Mouse (Mus musculus) G1E (cell line): ENCODE data around the gene Zkscan3. TPM values are rescaled to one million over a fixed set of nuclear protein-coding genes. Genes with fewer than 3 reads are reported as not detected.

Experiments
- ATAC-seq: 2 replicates; pipeline ENCODE4 v1.8.0; 2016; ENCODE audit warnings: mild to moderate bottlenecking; ENCODE audit not compliant: insufficient number of reproducible peaks, poor library complexity, low FRiP score, severe bottlenecking; ENCODE audit errors: extremely low read depth
- DNase-seq: peaks from one replicate; pipeline ENCODE4 v3.0.0; 2012; ENCODE audit warnings: low spot score
- H3K27me3 ChIP-seq: 2 replicates; pipeline ENCODE4 v1.6.1; 2012; ENCODE audit warnings: mild to moderate bottlenecking, low read length, inconsistent platforms; ENCODE audit not compliant: insufficient read depth
- H3K36me3 ChIP-seq: replicated peaks from 2 replicates; pipeline ENCODE3; 2012; ENCODE audit warnings: mild to moderate bottlenecking, inconsistent platforms
- H3K4me1 ChIP-seq: 2 replicates; pipeline ENCODE4 v1.6.1; 2012; ENCODE audit warnings: low read depth, low read length, inconsistent platforms, mixed read lengths; ENCODE audit not compliant: insufficient read depth
- H3K4me3 ChIP-seq: 2 replicates; pipeline ENCODE4 v1.5.1; 2012; ENCODE audit warnings: low read depth, mild to moderate bottlenecking, inconsistent platforms, low read length, moderate library complexity, mixed read lengths
- H3K9me3 ChIP-seq: replicated peaks from 2 replicates; pipeline ENCODE4 v1.6.1; 2012; ENCODE audit warnings: inconsistent platforms
- CTCF ChIP-seq: IDR thresholded peaks from 2 replicates; pipeline ENCODE4 v1.5.1; 2012; ENCODE audit warnings: low read depth, low read length, inconsistent platforms, mixed read lengths
- GATA1 ChIP-seq: IDR thresholded peaks from 2 replicates; pipeline ENCODE4 v1.6.1; 2012; ENCODE audit warnings: borderline replicate concordance, low read length, inconsistent platforms, mixed read lengths
- GATA2 ChIP-seq: IDR thresholded peaks from 2 replicates; pipeline ENCODE4 v1.6.1; 2012; ENCODE audit warnings: low read depth, low read length, inconsistent platforms, borderline replicate concordance
- POLR2AphosphoS5 ChIP-seq: IDR thresholded peaks from 2 replicates; pipeline ENCODE4 v1.6.1; 2012; ENCODE audit warnings: low read depth, low read length, inconsistent platforms; ENCODE audit not compliant: insufficient replicate concordance
- TAL1 ChIP-seq: conservative IDR thresholded peaks from 2 replicates; pipeline ENCODE4 v1.6.1; 2012; ENCODE audit warnings: low read depth, low read length, inconsistent platforms, mixed read lengths
- polyA plus RNA-seq: library from polyadenylated mRNA; stranded (reverse); fragments of >175 nt; gene quantifications from 2 replicates; pipeline ENCODE4 v1.2.3, GENCODE M21; 2012
- total RNA-seq, 2 experiments: library from RNA; stranded (forward) in 1 of 2; stranded (reverse) in 1 of 2; fragments of 200-1000 nt in 1 of 2; fragments of >200 nt in 1 of 2; fragmentation: Nextera tagmentation in 1 of 2; gene quantifications; 2 replicates each; pipeline ENCODE4 v1.2.3; 2014 to 2017

Gene Zkscan3
- total and polyA plus RNA-seq, 3 experiments: 5.5 to 78.1 (median 59.3) TPM

- no peak for TF ChIP-seq CTCF
- TF ChIP-seq TAL1: no peak
- TF ChIP-seq GATA2: no peak
- no peak for TF ChIP-seq GATA1
- no peak for TF ChIP-seq POLR2AphosphoS5
- DNase-seq: no peak
- Histone ChIP-seq H3K4me1 (peaks cover 12% of the 10 kb centered on the region; the same call in 1 of the 2 replicates), H3K9me3 (no peaks in the 10 kb centered on the region), H3K4me3 (no peak overlapping the region), H3K27me3 (no peaks in the 10 kb centered on the region), H3K36me3 (no peaks in the 10 kb centered on the region)
- no peak for ATAC-seq
Measured at GRCm38 (mm10) chr13:21414231-21415212, 12.0 kb upstream of the Zkscan3 start.

GRCm38 (mm10) chr13:21408805-21409459 is 6.4 kb upstream of the Zkscan3 start:
- no peak for TF ChIP-seq CTCF
- no peak for TF ChIP-seq TAL1
- TF ChIP-seq GATA2: no peak
- no peak for TF ChIP-seq GATA1
- Histone ChIP-seq H3K27me3 (no peaks in the 10 kb centered on the region), H3K9me3 (no peaks in the 10 kb centered on the region), H3K36me3 (no peaks in the 10 kb centered on the region), H3K4me3 (peak overlapping the region; percentile 68), H3K4me1 (peaks cover 19% of the 10 kb centered on the region)
- ATAC-seq (no peak), DNase-seq (no peak)

- Histone ChIP-seq H3K27me3 (no peaks in the 10 kb centered on the region), H3K4me1 (peaks cover 19% of the 10 kb centered on the region), H3K4me3 (peak overlapping the region; percentile 68), H3K36me3 (no peaks in the 10 kb centered on the region), H3K9me3 (no peaks in the 10 kb centered on the region)
- peak; percentile 70 for ATAC-seq
- peak; percentile 60 for DNase-seq
- no peak for TF ChIP-seq TAL1
- TF ChIP-seq CTCF: no peak
- TF ChIP-seq GATA2: no peak
- no peak for TF ChIP-seq POLR2AphosphoS5
- TF ChIP-seq GATA1: no peak
Measured at GRCm38 (mm10) chr13:21407969-21408804, 5.6 kb upstream of the Zkscan3 start.

GRCm38 (mm10) chr13:21407341-21407740 is 4.8 kb upstream of the Zkscan3 start:
- TF ChIP-seq POLR2AphosphoS5: no peak
- TF ChIP-seq GATA2: no peak
- no peak for TF ChIP-seq TAL1
- no peak for TF ChIP-seq CTCF
- no peak for TF ChIP-seq GATA1
- no peak for DNase-seq
- Histone ChIP-seq H3K36me3 (no peaks in the 10 kb centered on the region), H3K27me3 (no peaks in the 10 kb centered on the region), H3K9me3 (no peaks in the 10 kb centered on the region), H3K4me3 (no peak overlapping the region), H3K4me1 (peaks cover 20% of the 10 kb centered on the region)
- ATAC-seq: no peak

GRCm38 (mm10) chr13:21402848-21403247 is 293 bp upstream of the Zkscan3 start:
- H3K9me3 ChIP-seq: no peaks in the 10 kb centered on the region
- ATAC-seq (no peak), DNase-seq (no peak)
- TF ChIP-seq CTCF (no peak), POLR2AphosphoS5 (no peak), GATA1 (no peak), TAL1 (no peak), GATA2 (no peak)
- peaks cover 27% of the 10 kb centered on the region for H3K36me3 ChIP-seq
- H3K4me3 ChIP-seq: peak overlapping the region; percentile 88
- H3K27me3 ChIP-seq: no peaks in the 10 kb centered on the region
- peaks cover 31% of the 10 kb centered on the region for H3K4me1 ChIP-seq
